Mouse (Mus musculus): ENCODE measurements around the gene Vav2. TPM values are rescaled to one million over a fixed set of nuclear protein-coding genes. Genes with fewer than 3 reads are reported as not detected.

Vav2 gene
- polyA plus RNA-seq, 1 experiment from 2014 or later = 7.4 TPM

DNA sequence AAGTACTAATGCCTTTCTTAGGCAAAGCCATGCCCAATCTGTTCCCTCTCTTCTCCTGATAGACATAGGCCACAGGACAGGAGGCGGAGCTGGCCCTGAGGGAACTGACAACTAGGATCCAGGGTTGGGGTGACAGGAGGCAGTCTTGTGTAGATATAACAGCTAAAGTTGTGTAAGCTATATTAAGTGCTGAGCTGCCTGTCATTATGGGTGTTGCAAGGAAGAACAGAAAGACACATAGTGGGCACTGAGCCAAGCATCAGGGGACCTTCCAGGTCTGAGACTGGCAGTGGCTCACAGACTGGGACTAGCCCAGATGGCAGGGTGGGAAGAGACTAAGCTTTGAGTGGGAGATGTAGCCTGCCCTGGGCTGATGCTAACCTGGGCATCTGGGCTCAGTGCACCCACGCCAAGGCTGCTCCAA lies 208.7 kb downstream of the Vav2 start:
- Histone ChIP-seq H3K9me3 (replicated peaks; ENCODE audit: control insufficient read depth, low read length) (no peaks in the 10 kb centered on the region), H3K4me2 (ENCODE audit: low read length) (no peak overlapping the region), H3K27ac (ENCODE audit: low read depth, low read length) (no peak overlapping the region), H3K9ac (ENCODE audit: low read length) (no peak overlapping the region), H3K27me3 (replicated peaks; ENCODE audit: control insufficient read depth, insufficient read depth, low read length) (no peaks in the 10 kb centered on the region), H3K36me3 (ENCODE audit: control insufficient read depth, insufficient read depth, low read length) (no peaks in the 10 kb centered on the region), H3K4me3 (ENCODE audit: low read depth, low read length) (no peak overlapping the region), H3K4me1 (ENCODE audit: control insufficient read depth, insufficient read depth, low read length) (no peaks in the 10 kb centered on the region)
- 72% methylated on average over 2 of the region's 2 CpGs for WGBS
- ATAC-seq (0 out of 2 replicates have a peak, but pooled peaks have one; percentile 18), DNase-seq (ENCODE audit: low spot score) (peak; percentile 47)

DNA sequence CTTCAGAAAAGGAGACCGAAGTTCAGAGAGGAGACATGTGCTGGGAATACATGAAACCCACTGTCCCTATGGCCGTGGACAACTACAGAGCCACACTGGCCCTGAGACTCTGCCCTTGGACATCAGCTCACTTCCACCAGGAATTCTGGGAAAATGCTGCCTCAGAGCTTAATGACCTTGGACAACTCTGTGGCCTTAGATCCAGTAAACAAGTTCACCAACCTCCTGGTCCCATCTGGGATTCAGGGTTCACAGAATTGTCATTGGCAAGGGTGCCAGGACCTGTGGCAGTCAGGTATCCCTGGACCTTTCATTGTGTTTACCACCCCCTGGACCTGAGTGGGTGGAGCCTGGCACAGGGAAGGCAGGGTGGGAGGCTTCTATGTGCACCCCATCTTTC lies 211.3 kb downstream of the Vav2 start:
- H3K27me3 ChIP-seq (replicated peaks; ENCODE audit: control insufficient read depth, insufficient read depth, low read length) = no peaks in the 10 kb centered on the region
- 91% methylated on average over 2 of the region's 2 CpGs for WGBS
- H3K9ac ChIP-seq (ENCODE audit: low read length) = no peak overlapping the region
- no peaks in the 10 kb centered on the region for H3K9me3 ChIP-seq (replicated peaks; ENCODE audit: control insufficient read depth, low read length)
- DNase-seq (ENCODE audit: low spot score) = no peak
- ATAC-seq = no peak
- H3K27ac ChIP-seq (ENCODE audit: low read depth, low read length) = no peak overlapping the region
- H3K36me3 ChIP-seq (ENCODE audit: control insufficient read depth, insufficient read depth, low read length) = no peaks in the 10 kb centered on the region
- no peaks in the 10 kb centered on the region for H3K4me1 ChIP-seq (ENCODE audit: control insufficient read depth, insufficient read depth, low read length)
- H3K4me2 ChIP-seq (ENCODE audit: low read length) = no peak overlapping the region
- no peak overlapping the region for H3K4me3 ChIP-seq (ENCODE audit: low read depth, low read length)

Small RNAs within 50 kb of the gene (microRNA-seq; reads per million reads assigned to microRNA genes)
- gene Gm24049 (not detected), gene Mir7578 (not detected)

Other genes starting within 250 kb of the Vav2 start
- 4.2 and 4.7 TPM in 2 replicates for gene Sardh, start 178.7 kb downstream of the Vav2 start, polyA plus RNA-seq (2014; fragmentation: Nextera tagmentation; extraction: Ambion mirVana)
- 34.3 and 38.1 TPM in 2 replicates for gene Brd3os, start 15.3 kb upstream of the Vav2 start, polyA plus RNA-seq (2014; fragmentation: Nextera tagmentation; extraction: Ambion mirVana)
- 155 and 170 TPM in 2 replicates for gene Brd3, start 80.6 kb upstream of the Vav2 start, polyA plus RNA-seq (2014; fragmentation: Nextera tagmentation; extraction: Ambion mirVana)
- 49.5 and 52.5 TPM in 2 replicates for gene Wdr5, start 88.1 kb upstream of the Vav2 start, polyA plus RNA-seq (2014; fragmentation: Nextera tagmentation; extraction: Ambion mirVana)
- 2.0 and 2.6 TPM in 2 replicates for gene Rxra, start 249.4 kb upstream of the Vav2 start, polyA plus RNA-seq (2014; fragmentation: Nextera tagmentation; extraction: Ambion mirVana)

Measured in forebrain, embryonic 14.5 days (tissue).